Mouse (Mus musculus) hindbrain, embryonic 14.5 days (tissue): Measurements from ENCODE around the gene Sirpa. TPM values are rescaled to one million over a fixed set of nuclear protein-coding genes. Genes with fewer than 3 reads are reported as not detected.

Source experiments
- ATAC-seq: fragments of 200-750 bp; cut with Nextera tagmentation; 2 replicates; pipeline ENCODE4 v1.8.0; 2017; ENCODE audit warnings: moderate number of reproducible peaks, mild to moderate bottlenecking, moderate TSS enrichment, moderate library complexity; ENCODE audit not compliant: low FRiP score
- DNase-seq: peaks from one replicate; pipeline ENCODE4 v3.0.0-alpha.2; 2015; ENCODE audit warnings: low spot score
- H3K27ac ChIP-seq: fragments of 300-500 bp; sonication (generic); 2 replicates; pipeline ENCODE4 v1.5.1; 2014; ENCODE audit warnings: mild to moderate bottlenecking, moderate library complexity
- H3K27me3 ChIP-seq: fragments of 300-500 bp; sonication (generic); 2 replicates; pipeline ENCODE4 v1.6.1; 2014; ENCODE audit warnings: mild to moderate bottlenecking, low read length, mixed read lengths; ENCODE audit not compliant: control insufficient read depth, insufficient read depth
- H3K36me3 ChIP-seq: fragments of 300-500 bp; sonication (generic); replicated peaks from 2 replicates; pipeline ENCODE4 v1.6.1; 2014; ENCODE audit not compliant: control insufficient read depth, insufficient read depth
- H3K4me1 ChIP-seq: fragments of 300-500 bp; sonication (generic); replicated peaks from 2 replicates; pipeline ENCODE4 v1.6.1; 2014; ENCODE audit warnings: antibody characterized with exemption, low read length, mixed read lengths; ENCODE audit not compliant: control insufficient read depth, insufficient read depth
- H3K4me2 ChIP-seq: fragments of 300-500 bp; sonication (generic); replicated peaks from 2 replicates; pipeline ENCODE4 v1.6.1; 2014; ENCODE audit warnings: mild to moderate bottlenecking, moderate library complexity
- H3K4me3 ChIP-seq: fragments of 300-500 bp; sonication (generic); replicated peaks from 2 replicates; pipeline ENCODE4 v1.5.1; 2014; ENCODE audit warnings: mild to moderate bottlenecking, low read length
- H3K9ac ChIP-seq: fragments of 300-500 bp; sonication (generic); 2 replicates; pipeline ENCODE4 v1.6.1; 2014
- H3K9me3 ChIP-seq: fragments of 300-500 bp; sonication (generic); 2 replicates; pipeline ENCODE4 v1.6.1; 2016; ENCODE audit warnings: low read length; ENCODE audit not compliant: control insufficient read depth
- WGBS: fragments of 180-500 bp; shearing (Covaris S2); extraction: QIAGEN DNeasy Blood & Tissue Kit; methylation state at CpG from one replicate; pipeline ENCODE4 v1.1.7; 2014; 5-methylcytosine and 5-hydroxymethylcytosine counted together
- polyA plus RNA-seq: library from polyadenylated mRNA; unstranded; fragments of >200 nt; fragmentation: Nextera tagmentation; extraction: Ambion mirVana; gene quantifications from 2 replicates; pipeline ENCODE4 v1.2.1, GENCODE M21; 2014

The Sirpa gene
- polyA plus RNA-seq, 1 experiment from 2014 or later: 38.6 TPM

- no peaks in the 10 kb centered on the region for H3K27me3 ChIP-seq
- H3K4me1 ChIP-seq: no peaks in the 10 kb centered on the region
- H3K9me3 ChIP-seq: no peaks in the 10 kb centered on the region
- no peak for ATAC-seq
- peaks cover 14% of the 10 kb centered on the region for H3K36me3 ChIP-seq
- H3K4me2 ChIP-seq: no peak overlapping the region
- H3K4me3 ChIP-seq: no peak overlapping the region
- H3K27ac ChIP-seq: no peak overlapping the region
- no peak for DNase-seq
- WGBS: 86% methylated on average over 5 of the region's 5 CpGs
- no peak overlapping the region for H3K9ac ChIP-seq
Measured at GRCm38 (mm10) chr2:129627133-129627532, 34.5 kb downstream of the Sirpa start.

- no peak for ATAC-seq
- H3K9ac ChIP-seq: no peak overlapping the region
- 87% methylated on average over 13 of the region's 13 CpGs for WGBS
- DNase-seq: no peak
- peaks cover 14% of the 10 kb centered on the region for H3K36me3 ChIP-seq
- no peak overlapping the region for H3K27ac ChIP-seq
- H3K9me3 ChIP-seq: no peaks in the 10 kb centered on the region
- H3K4me3 ChIP-seq: no peak overlapping the region
- H3K4me1 ChIP-seq: no peaks in the 10 kb centered on the region
- no peak overlapping the region for H3K4me2 ChIP-seq
- H3K27me3 ChIP-seq: no peaks in the 10 kb centered on the region
Measured at GRCm38 (mm10) chr2:129627811-129628210, 35.2 kb downstream of the Sirpa start.

- no peak overlapping the region for H3K27ac ChIP-seq
- no peak for DNase-seq
- H3K4me1 ChIP-seq: no peaks in the 10 kb centered on the region
- H3K4me3 ChIP-seq: no peak overlapping the region
- ATAC-seq: no peak
- 96% methylated on average over 6 of the region's 6 CpGs for WGBS
- no peak overlapping the region for H3K4me2 ChIP-seq
- H3K27me3 ChIP-seq: no peaks in the 10 kb centered on the region
- peaks cover 14% of the 10 kb centered on the region for H3K36me3 ChIP-seq
- no peak overlapping the region for H3K9ac ChIP-seq
- H3K9me3 ChIP-seq: no peaks in the 10 kb centered on the region
Measured at GRCm38 (mm10) chr2:129628456-129629185, 36.0 kb downstream of the Sirpa start.

- H3K9me3 ChIP-seq: no peaks in the 10 kb centered on the region
- H3K9ac ChIP-seq: no peak overlapping the region
- H3K4me3 ChIP-seq: no peak overlapping the region
- H3K4me1 ChIP-seq: no peaks in the 10 kb centered on the region
- no peak for DNase-seq
- H3K36me3 ChIP-seq: peaks cover 14% of the 10 kb centered on the region
- no peak overlapping the region for H3K4me2 ChIP-seq
- H3K27ac ChIP-seq: no peak overlapping the region
- no peak for ATAC-seq
- 98% methylated on average over 15 of the region's 15 CpGs for WGBS
- H3K27me3 ChIP-seq: no peaks in the 10 kb centered on the region
Measured at GRCm38 (mm10) chr2:129629786-129630531, 37.3 kb downstream of the Sirpa start.

GRCm38 (mm10) chr2:129630532-129630886, 37.9 kb downstream of the Sirpa start:
- DNase-seq: no peak
- no peak for ATAC-seq
- H3K9ac ChIP-seq: no peak overlapping the region
- H3K4me1 ChIP-seq: no peaks in the 10 kb centered on the region
- peaks cover 14% of the 10 kb centered on the region for H3K36me3 ChIP-seq
- no peak overlapping the region for H3K4me3 ChIP-seq
- WGBS: 96% methylated on average over 3 of the region's 3 CpGs
- no peaks in the 10 kb centered on the region for H3K9me3 ChIP-seq
- H3K27me3 ChIP-seq: no peaks in the 10 kb centered on the region
- H3K27ac ChIP-seq: no peak overlapping the region
- H3K4me2 ChIP-seq: no peak overlapping the region

GRCm38 (mm10) chr2:129630978-129631660, 38.5 kb downstream of the Sirpa start:
- Histone ChIP-seq H3K4me3 (no peak overlapping the region), H3K4me2 (no peak overlapping the region), H3K9ac (no peak overlapping the region), H3K9me3 (no peaks in the 10 kb centered on the region), H3K36me3 (peaks cover 14% of the 10 kb centered on the region), H3K4me1 (no peaks in the 10 kb centered on the region), H3K27me3 (no peaks in the 10 kb centered on the region), H3K27ac (no peak overlapping the region)
- 86% methylated on average over 7 of the region's 7 CpGs for WGBS
- DNase-seq: no peak
- no peak for ATAC-seq

- H3K27me3 ChIP-seq: no peaks in the 10 kb centered on the region
- WGBS: 92% methylated on average over 7 of the region's 7 CpGs
- no peaks in the 10 kb centered on the region for H3K4me1 ChIP-seq
- H3K4me2 ChIP-seq: no peak overlapping the region
- no peaks in the 10 kb centered on the region for H3K9me3 ChIP-seq
- H3K4me3 ChIP-seq: no peak overlapping the region
- ATAC-seq: no peak
- H3K36me3 ChIP-seq: peaks cover 14% of the 10 kb centered on the region
- H3K27ac ChIP-seq: no peak overlapping the region
- DNase-seq: no peak
- H3K9ac ChIP-seq: no peak overlapping the region
Measured at GRCm38 (mm10) chr2:129632324-129632723, 39.7 kb downstream of the Sirpa start.

GRCm38 (mm10) chr2:129633077-129633732, 40.6 kb downstream of the Sirpa start:
- 81% methylated on average over 9 of the region's 9 CpGs for WGBS
- peaks cover 14% of the 10 kb centered on the region for H3K36me3 ChIP-seq
- no peaks in the 10 kb centered on the region for H3K4me1 ChIP-seq
- no peaks in the 10 kb centered on the region for H3K27me3 ChIP-seq
- ATAC-seq: no peak
- H3K27ac ChIP-seq: no peak overlapping the region
- DNase-seq: no peak
- H3K9me3 ChIP-seq: no peaks in the 10 kb centered on the region
- no peak overlapping the region for H3K4me2 ChIP-seq
- H3K9ac ChIP-seq: no peak overlapping the region
- no peak overlapping the region for H3K4me3 ChIP-seq

- no peak overlapping the region for H3K27ac ChIP-seq
- DNase-seq (no peak), ATAC-seq (no peak)
- peaks cover 14% of the 10 kb centered on the region for H3K36me3 ChIP-seq
- H3K4me2 ChIP-seq: no peak overlapping the region
- no peak overlapping the region for H3K9ac ChIP-seq
- WGBS: 89% methylated on average over 3 of the region's 3 CpGs
- no peak overlapping the region for H3K4me3 ChIP-seq
- H3K27me3 ChIP-seq: no peaks in the 10 kb centered on the region
- H3K4me1 ChIP-seq: no peaks in the 10 kb centered on the region
- no peaks in the 10 kb centered on the region for H3K9me3 ChIP-seq
Measured at GRCm38 (mm10) chr2:129633982-129634381, 41.3 kb downstream of the Sirpa start.
